Mouse (Mus musculus) v-Abl transformed pro-B cells (cell line): ENCODE data around the gene Wdr59.
"Not testable (repeated sequence)": the region's sequence is repeated elsewhere in the genome, so short reads cannot be mapped to it uniquely, and the experiment has no call there.

Experiments
- in situ Hi-C, 2 experiments: fragments of 400-800 bp; cut with MboI; formaldehyde crosslinking; loops; one replicate each; pipeline ENCODE4 v1.15.1; 2025; ENCODE audit not compliant: unreplicated experiment in 2 of 2

Wdr59 gene

GRCm38 (mm10) chr8:111508566-111508965, 13.3 kb downstream of the Wdr59 start:
- in situ Hi-C loops = loop anchor here (25.0 kb wide), 3 partner anchors 329 to 504 kb away; partner anchors contain the start of genes Adat1 (in 1 of the 2), Gm6793 (in 1 of the 2), Kars (in 1 of the 2) and Terf2ip (in 1 of the 2)

- in situ Hi-C loops = loop anchor here (25.0 kb wide), 3 partner anchors 335 to 510 kb away; partner anchors contain the start of genes Adat1 (in 1 of the 2), Gm6793 (in 1 of the 2), Kars (in 1 of the 2) and Terf2ip (in 1 of the 2)
These were observed 20.0 kb downstream of the Wdr59 start for GRCm38 (mm10) chr8:111501724-111502464.

GRCm38 (mm10) chr8:111498249-111498648, 23.6 kb downstream of the Wdr59 start:
- in situ Hi-C loops = not testable (repeated sequence)

GRCm38 (mm10) chr8:111496326-111496725, 25.6 kb downstream of the Wdr59 start:
- in situ Hi-C loops = no loop called here

- in situ Hi-C loops = no loop called here
These were observed 28.7 kb downstream of the Wdr59 start for GRCm38 (mm10) chr8:111493176-111493575.

GRCm38 (mm10) chr8:111492508-111492907, 29.4 kb downstream of the Wdr59 start:
- in situ Hi-C loops = no loop called here

- in situ Hi-C loops = no loop called here
These were observed 30.7 kb downstream of the Wdr59 start for GRCm38 (mm10) chr8:111491191-111491590.

- in situ Hi-C loops = no loop called here
These were observed 31.8 kb downstream of the Wdr59 start for GRCm38 (mm10) chr8:111490034-111490591.

GRCm38 (mm10) chr8:111480691-111481090, 41.2 kb downstream of the Wdr59 start:
- in situ Hi-C loops = no loop called here

GRCm38 (mm10) chr8:111477761-111478465, 44.0 kb downstream of the Wdr59 start:
- in situ Hi-C loops = no loop called here

GRCm38 (mm10) chr8:111471526-111472081, 50.3 kb downstream of the Wdr59 start:
- in situ Hi-C loops = loop anchor here in 1 of 2 experiments (25.0 kb wide), 1 partner anchor 366 kb away; no protein-coding TSS in a partner anchor

GRCm38 (mm10) chr8:111469013-111469412, 52.9 kb downstream of the Wdr59 start:
- in situ Hi-C loops = loop anchor here (5.0 to 25.0 kb wide), 4 partner anchors 143 to 368 kb away; no protein-coding TSS in a partner anchor

GRCm38 (mm10) chr8:111465341-111465740, 56.6 kb downstream of the Wdr59 start:
- in situ Hi-C loops = loop anchor here (5.0 to 25.0 kb wide), 4 partner anchors 147 to 372 kb away; no protein-coding TSS in a partner anchor

- in situ Hi-C loops = loop anchor here (10.0 to 25.0 kb wide), 2 partner anchors 200 to 373 kb away; no protein-coding TSS in a partner anchor
These were observed 57.4 kb downstream of the Wdr59 start for GRCm38 (mm10) chr8:111464526-111464925.

- in situ Hi-C loops = loop anchor here in 1 of 2 experiments (25.0 kb wide), 1 partner anchor 388 kb away; no protein-coding TSS in a partner anchor
These were observed 72.2 kb downstream of the Wdr59 start for GRCm38 (mm10) chr8:111449671-111450070.

GRCm38 (mm10) chr8:111445960-111446660, 75.8 kb downstream of the Wdr59 start:
- in situ Hi-C loops = no loop called here

GRCm38 (mm10) chr8:111445558-111445957, 76.3 kb downstream of the Wdr59 start:
- in situ Hi-C loops = no loop called here

GRCm38 (mm10) chr8:111444245-111444644, 77.6 kb downstream of the Wdr59 start:
- in situ Hi-C loops = no loop called here

GRCm38 (mm10) chr8:111439189-111439588, 82.7 kb downstream of the Wdr59 start:
- in situ Hi-C loops = loop anchor here in 1 of 2 experiments (5.0 to 10.0 kb wide), 2 partner anchors 97 to 694 kb away; no protein-coding TSS in a partner anchor
